In genomic region chr4:155624338-155625291, GRCm38 (mm10) we compare ENCODE assay signal across 7 mouse cellular contexts. TPM values are rescaled to one million over a fixed set of nuclear protein-coding genes. Genes with fewer than 3 reads are reported as not detected.
DNase-seq lines count a peak whose midpoint lies in the region; ATAC-seq lines count a peak whose summit lies in the region.

Gene Cdk11b, plus strand, starts transcription at chr4:155624854.

- peak within 1 kb of the TSS; percentile 90 for H3K9ac ChIP-seq in intestine, embryonic 16.5 days (ENCODE audit: low read depth, low read length)
- H3K9ac ChIP-seq in midbrain, embryonic 11.5 days (ENCODE audit: low read length), result peak within 1 kb of the TSS; percentile 83

- WGBS in intestine, embryonic 16.5 days, result under 1% methylated on average over 84 of the region's 84 CpGs
- WGBS in midbrain, embryonic 11.5 days, result under 1% methylated on average over 84 of the region's 84 CpGs

- H3K4me1 ChIP-seq in intestine, embryonic 16.5 days (ENCODE audit: control insufficient read depth, insufficient read depth, low read length), result peaks cover 6% of the 10 kb centered on the region
- H3K4me1 ChIP-seq in midbrain, embryonic 11.5 days (ENCODE audit: control insufficient read depth, insufficient read depth, low read length), result peaks cover 11% of the 10 kb centered on the region

- H3K4me2 ChIP-seq in intestine, embryonic 16.5 days (ENCODE audit: low read depth, low read length), result peak within 1 kb of the TSS; percentile 83
- peak within 1 kb of the TSS; percentile 85 for H3K4me2 ChIP-seq in midbrain, embryonic 11.5 days

- no peaks in the 10 kb centered on the region for H3K9me3 ChIP-seq in intestine, embryonic 16.5 days (ENCODE audit: control insufficient read depth, low read length)
- no peaks in the 10 kb centered on the region for H3K9me3 ChIP-seq in midbrain, embryonic 11.5 days (ENCODE audit: control insufficient read depth, low read length)

- peak; percentile 95 for DNase-seq in adrenal gland, adult 8-10 months
- DNase-seq in embryo, embryonic 9.5 days (ENCODE audit: extremely low spot score), result peak; percentile 94
- DNase-seq in gastrocnemius, postnatal 4 days (ENCODE audit: low spot score in 2 of 2), result peak; percentile 91 to 94
- peak; percentile 97 for DNase-seq in left cerebral cortex, postnatal 36 days (ENCODE audit: low spot score in 2 of 2)
- DNase-seq in midbrain, embryonic 11.5 days (ENCODE audit: low spot score, missing footprints), result peak; percentile 100
- DNase-seq in skeletal muscle tissue, adult 2 months (ENCODE audit: low read depth, low spot score), result peak; percentile 98

- no peaks in the 10 kb centered on the region for H3K27me3 ChIP-seq in intestine, embryonic 16.5 days (replicated peaks; ENCODE audit: control insufficient read depth, insufficient read depth, low read length)
- H3K27me3 ChIP-seq in midbrain, embryonic 11.5 days (ENCODE audit: control insufficient read depth, insufficient read depth, low read length), result no peaks in the 10 kb centered on the region

- peak; percentile 100 for ATAC-seq in intestine, embryonic 16.5 days
- ATAC-seq in midbrain, embryonic 11.5 days (ENCODE audit: low FRiP score), result peak; percentile 100

- peak within 1 kb of the TSS; percentile 98 for H3K4me3 ChIP-seq in intestine, embryonic 16.5 days (ENCODE audit: low read length)
- peak within 1 kb of the TSS; percentile 94 for H3K4me3 ChIP-seq in midbrain, embryonic 11.5 days (ENCODE audit: low read depth, low read length)

- intact Hi-C loops in left cerebral cortex, postnatal 36 days (cut with DNase I), result loop anchor here (5.0 kb wide), 1 partner anchor 43 kb away; the partner anchor contains the start of gene Mib2

- H3K27ac ChIP-seq in intestine, embryonic 16.5 days (ENCODE audit: low read length), result peak within 1 kb of the TSS; percentile 94
- H3K27ac ChIP-seq in midbrain, embryonic 11.5 days (ENCODE audit: low read depth, low read length), result peak within 1 kb of the TSS; percentile 69

- H3K36me3 ChIP-seq in intestine, embryonic 16.5 days (ENCODE audit: control insufficient read depth, insufficient read depth, low read length), result 0 out of 2 replicates have a peak, but pooled peaks cover 3% of the 10 kb centered on the region
- H3K36me3 ChIP-seq in midbrain, embryonic 11.5 days (ENCODE audit: control insufficient read depth, insufficient read depth, low read length), result peaks cover 7% of the 10 kb centered on the region; the same call in 1 of the 2 replicates

RNA-seq across cellular contexts. Expression of gene Cdk11b, which starts in this region (rescaled TPM):
- 10 to 100 TPM; 43.1 to 56.6 (median 47.3) TPM for total RNA-seq in adrenal gland, adult 8-10 months (2022)
- total RNA-seq in gastrocnemius, postnatal 4 days (2021), result 10 to 100 TPM; 35.8 to 44.0 TPM
- 48.4 and 49.8 TPM in 2 replicates for polyA plus RNA-seq in intestine, embryonic 16.5 days (2015; fragmentation: Nextera tagmentation; extraction: Ambion mirVana)
- 10 to 100 TPM; 44.0 to 53.0 TPM for total RNA-seq in left cerebral cortex, postnatal 36 days (2021)
- polyA plus RNA-seq in midbrain, embryonic 11.5 days (2014; fragmentation: Nextera tagmentation; extraction: Ambion mirVana), result 72.9 and 83.6 TPM in 2 replicates

Comparison
In these comparisons a context has a peak if more than half of its experiments do, and no peak if none do; other contexts are left out.
1. Peak in every context shown above with its lines: DNase-seq, ATAC-seq, H3K4me3 ChIP-seq and H3K27ac ChIP-seq.